In genomic region chrX:20161687-20162321, GRCm38 (mm10) we compare ENCODE assay signal across 11 mouse cellular contexts.
A peak's percentile ranks its signal among the peaks of the same experiment; 100 is the strongest.
DNase-seq lines count a peak whose midpoint lies in the region; ATAC-seq and TF ChIP-seq lines count a peak whose summit lies in the region.
"Had no signal": no experiment of that assay in that cellular context is flagged by ENCODE, and none has a peak within 500 bp of the region (broad histone marks: within the 10 kb centered on the region; RNA-seq: fewer than 3 reads in every experiment).

No protein-coding gene starts in this region.

- no peak for ATAC-seq in liver, embryonic 11.5 days (replicated peaks; ENCODE audit: low FRiP score)
- no peak for ATAC-seq in erythroblast, adult 5-6 weeks (replicated peaks; ENCODE audit: low FRiP score, poor library complexity, severe bottlenecking)
- ATAC-seq: midbrain, embryonic 16.5 days had no signal

- intact Hi-C loops in gastrocnemius, adult 2 months (cut with DNase I) = loop anchor here (5.0 kb wide), 1 partner anchor 175 kb away; no protein-coding TSS in a partner anchor
- intact Hi-C loops in gastrocnemius, postnatal 14 days (cut with DNase I; ENCODE audit: low total_unique reads) = no loop called here

- 71% methylated on average over 9 of the region's 9 CpGs for WGBS in liver, adult 2 months
- WGBS in liver, embryonic 11.5 days = 52% methylated on average over 9 of the region's 9 CpGs

- H3K4me1 ChIP-seq in liver, adult 2 months (ENCODE audit: control insufficient read depth, insufficient read depth, low read length) = no peaks in the 10 kb centered on the region; the same call in 1 of the 2 replicates
- no peaks in the 10 kb centered on the region for H3K4me1 ChIP-seq in liver, embryonic 11.5 days (replicated peaks; ENCODE audit: control insufficient read depth, insufficient read depth, low read length)
- H3K4me1 ChIP-seq: embryonic facial prominence, embryonic 15.5 days; liver, embryonic 13.5 days had no signal

- DNase-seq in gastrocnemius, adult 2 months = no peak
- DNase-seq in gastrocnemius, postnatal 14 days = no peak
- DNase-seq in liver, adult 2 months (ENCODE audit: extremely low read depth, low read depth, low spot score) = no peak
- DNase-seq in liver, embryonic 11.5 days (ENCODE audit: low spot score) = no peak
- peak; percentile 5 for DNase-seq in embryo, embryonic 10.5 days (ENCODE audit: low spot score)
- DNase-seq in retina, postnatal 1 day = peak; percentile 19
- DNase-seq in frontal cortex, postnatal 10 days (ENCODE audit: low spot score in 2 of 2) = no peak

- H3K4me3 ChIP-seq in gastrocnemius, adult 2 months = no peak overlapping the region
- H3K4me3 ChIP-seq in liver, adult 2 months (ENCODE audit: insufficient read depth, low read depth, low read length) = no peak overlapping the region
- H3K4me3 ChIP-seq in liver, embryonic 11.5 days (ENCODE audit: low read depth, low read length) = no peak overlapping the region
- H3K4me3 ChIP-seq: embryonic facial prominence, embryonic 15.5 days; liver, embryonic 13.5 days had no signal

- H3K79me2 ChIP-seq in liver, adult 2 months (ENCODE audit: control insufficient read depth, insufficient read depth, low read length) = no peaks in the 10 kb centered on the region

- H3K27me3 ChIP-seq in liver, adult 2 months (ENCODE audit: control insufficient read depth, insufficient read depth, low read length) = no peaks in the 10 kb centered on the region
- no peaks in the 10 kb centered on the region for H3K27me3 ChIP-seq in liver, embryonic 11.5 days (replicated peaks; ENCODE audit: control insufficient read depth, insufficient read depth, low read length)
- H3K27me3 ChIP-seq: embryonic facial prominence, embryonic 15.5 days; liver, embryonic 13.5 days had no signal

- no peak overlapping the region for H3K9ac ChIP-seq in liver, adult 2 months (ENCODE audit: low read depth, low read length)
- no peak overlapping the region for H3K9ac ChIP-seq in liver, embryonic 11.5 days (ENCODE audit: low read depth, low read length)
- H3K9ac ChIP-seq: embryonic facial prominence, embryonic 15.5 days; liver, embryonic 13.5 days had no signal

- no peaks in the 10 kb centered on the region for H3K9me3 ChIP-seq in liver, embryonic 11.5 days (ENCODE audit: control insufficient read depth, low read length)
- H3K9me3 ChIP-seq: embryonic facial prominence, embryonic 15.5 days; liver, embryonic 13.5 days had no signal

- peak; percentile 27; the same call in 1 of the 2 replicates for TF ChIP-seq CTCF in gastrocnemius, adult 2 months (IDR thresholded peaks at IDR 0.05)
- peak; percentile 16; the same call in 1 of the 2 replicates for TF ChIP-seq CTCF in liver, adult 2 months (IDR thresholded peaks at IDR 0.05; ENCODE audit: low read depth, low read length)

- no peak overlapping the region for H3K27ac ChIP-seq in gastrocnemius, adult 2 months
- H3K27ac ChIP-seq in liver, adult 2 months (replicated peaks; ENCODE audit: insufficient read depth, low read depth, low read length) = no peak overlapping the region
- H3K27ac ChIP-seq in liver, embryonic 11.5 days (ENCODE audit: low read depth, low read length) = no peak overlapping the region
- H3K27ac ChIP-seq: embryonic facial prominence, embryonic 15.5 days; liver, embryonic 13.5 days had no signal

- H3K4me2 ChIP-seq in liver, embryonic 11.5 days = no peak overlapping the region
- H3K4me2 ChIP-seq: embryonic facial prominence, embryonic 15.5 days; liver, embryonic 13.5 days had no signal

- TF ChIP-seq POLR2A in liver, adult 2 months (IDR thresholded peaks at IDR 0.05; ENCODE audit: extremely low read depth, insufficient read depth, low read length) = no peak

- H3K36me3 ChIP-seq in liver, adult 2 months (ENCODE audit: control insufficient read depth, insufficient read depth, low read length) = no peaks in the 10 kb centered on the region
- no peaks in the 10 kb centered on the region for H3K36me3 ChIP-seq in liver, embryonic 11.5 days (ENCODE audit: control insufficient read depth, insufficient read depth, low read length)
- H3K36me3 ChIP-seq: embryonic facial prominence, embryonic 15.5 days; liver, embryonic 13.5 days had no signal

Comparison
In these comparisons a context has a peak if more than half of its experiments do, and no peak if none do; other contexts are left out.
1. DNase-seq: peak in embryo, embryonic 10.5 days (single experiment) and retina, postnatal 1 day (single experiment); none in gastrocnemius, adult 2 months (single experiment), gastrocnemius, postnatal 14 days (single experiment), liver, adult 2 months (single experiment), liver, embryonic 11.5 days (single experiment) and frontal cortex, postnatal 10 days (0 of 2).